Mouse (Mus musculus) CH12.LX (cell line): Measurements from ENCODE around the gene Aoc3. TPM values are rescaled to one million over a fixed set of nuclear protein-coding genes. Genes with fewer than 3 reads are reported as not detected.

Experiments used
- DNase-seq: peaks from one replicate; pipeline ENCODE4 v3.0.0-alpha.2; 2013; ENCODE audit errors: extremely low read depth
- H3K27ac ChIP-seq: 2 replicates; pipeline ENCODE4 v1.5.1; 2012; ENCODE audit warnings: low read depth, mild to moderate bottlenecking, control low read depth, moderate library complexity; ENCODE audit not compliant: insufficient read depth
- H3K27me3 ChIP-seq: replicated peaks from 2 replicates; pipeline ENCODE3; 2012; ENCODE audit warnings: inconsistent platforms
- H3K36me3 ChIP-seq, 2 experiments: replicated peaks in 1 of 2; 2 replicates each; pipeline versions ENCODE3 to v1.6.1; 2012; ENCODE audit warnings: inconsistent platforms in 1 of 2, low read length in 1 of 2, mild to moderate bottlenecking in 1 of 2, mixed read lengths in 1 of 2, moderate library complexity in 1 of 2; ENCODE audit not compliant: control insufficient read depth in 1 of 2, insufficient read depth in 1 of 2
- H3K4me1 ChIP-seq, 2 experiments: 2 replicates each; pipeline ENCODE4 v1.6.1; 2012; ENCODE audit warnings: inconsistent platforms in 1 of 2, moderate library complexity in 1 of 2; ENCODE audit not compliant: insufficient read depth in 2 of 2, control insufficient read depth in 1 of 2
- H3K4me2 ChIP-seq: 2 replicates; pipeline ENCODE4 v1.6.1; 2012; ENCODE audit warnings: low read depth, mild to moderate bottlenecking, control low read depth; ENCODE audit not compliant: poor library complexity, insufficient read depth, severe bottlenecking
- H3K4me3 ChIP-seq, 3 experiments: fragments of 150-350 bp in 1 of 3; sonication (generic) in 1 of 3; replicated peaks in 1 of 3; 2 replicates each; pipeline versions ENCODE3 to v1.5.1; 2011 to 2012; ENCODE audit warnings: low read depth in 2 of 3, low read length in 2 of 3, mild to moderate bottlenecking in 2 of 3, moderate library complexity in 2 of 3, control low read depth in 1 of 3, improper control_type of control experiment in 1 of 3, inconsistent platforms in 1 of 3, mixed read lengths in 1 of 3; ENCODE audit not compliant: poor library complexity in 1 of 3
- H3K79me2 ChIP-seq: replicated peaks from 2 replicates; pipeline ENCODE4 v1.6.1; 2012; ENCODE audit warnings: mild to moderate bottlenecking, moderate library complexity; ENCODE audit not compliant: control insufficient read depth, poor library complexity, insufficient read depth, severe bottlenecking; ENCODE audit errors: extremely low read depth
- H3K9ac ChIP-seq: 2 replicates; pipeline ENCODE4 v1.6.1; 2012; ENCODE audit warnings: low read depth, mild to moderate bottlenecking, control low read depth, moderate library complexity; ENCODE audit not compliant: insufficient read depth
- H3K9me3 ChIP-seq: replicated peaks from 2 replicates; pipeline ENCODE3; 2012; ENCODE audit warnings: low read length, inconsistent platforms, mixed read lengths
- CTCF ChIP-seq, 2 experiments: IDR thresholded peaks in 1 of 2; conservative IDR thresholded peaks in 1 of 2; 2 replicates each; pipeline ENCODE4 v1.5.1; 2011 to 2012; ENCODE audit warnings: low read depth in 2 of 2, low read length in 2 of 2, improper control_type of control experiment in 1 of 2, inconsistent platforms in 1 of 2, mild to moderate bottlenecking in 1 of 2, moderate library complexity in 1 of 2
- ELF1 ChIP-seq: IDR thresholded peaks from 2 replicates; pipeline ENCODE4 v1.6.1; 2014; ENCODE audit warnings: low read depth, mild to moderate bottlenecking, inconsistent platforms, low read length, improper control_type of control experiment
- HCFC1 ChIP-seq: IDR thresholded peaks from 2 replicates; pipeline ENCODE4 v1.6.1; 2012; ENCODE audit warnings: low read depth, mild to moderate bottlenecking, inconsistent platforms, low read length, improper control_type of control experiment
- JUN ChIP-seq: IDR thresholded peaks from 2 replicates; pipeline ENCODE4 v1.6.1; 2011; ENCODE audit warnings: low read depth, mild to moderate bottlenecking, low read length, improper control_type of control experiment, moderate library complexity; ENCODE audit not compliant: insufficient read depth
- MAFK ChIP-seq: IDR thresholded peaks from 2 replicates; pipeline ENCODE4 v1.6.1; 2011; ENCODE audit warnings: low read length, improper control_type of control experiment; ENCODE audit not compliant: insufficient replicate concordance
- MXI1 ChIP-seq: IDR thresholded peaks from 2 replicates; pipeline ENCODE4 v1.6.1; 2011; ENCODE audit warnings: mild to moderate bottlenecking, low read depth, low read length, improper control_type of control experiment
- MYC ChIP-seq: IDR thresholded peaks from 2 replicates; pipeline ENCODE4 v1.6.1; 2011; ENCODE audit warnings: low read depth, mild to moderate bottlenecking, improper control_type of control experiment, low read length
- POLR2AphosphoS2 ChIP-seq: IDR thresholded peaks from 2 replicates; pipeline ENCODE4 v1.6.1; 2011; ENCODE audit warnings: low read depth, low read length, improper control_type of control experiment
- SMC3 ChIP-seq: IDR thresholded peaks from 2 replicates; pipeline ENCODE4 v1.6.1; 2011; ENCODE audit warnings: low read depth, low read length, improper control_type of control experiment
- dilution Hi-C: fragments of 300-500 bp; cut with MboI; formaldehyde crosslinking; loops from 2 replicates; pipeline ENCODE4 v1.14.3; 2020; ENCODE audit warnings: low sequenced_read_pairs; ENCODE audit not compliant: extremely low pct_unique_long_range_greater_than_20kb, extremely low pct_ligation_motif_present
- in situ Hi-C: fragments of 300-500 bp; cut with MboI; formaldehyde crosslinking; loops from 3 replicates; pipeline ENCODE4 v1.14.3; 2019; ENCODE audit warnings: low sequenced_read_pairs, low pct_ligation_motif_present, low pct_unique_long_range_greater_than_20kb, mixed read lengths
- polyA plus RNA-seq: library from polyadenylated mRNA; unstranded; fragments of >175 nt; gene quantifications from 2 replicates; pipeline ENCODE4 v1.2.1, GENCODE M21; 2012; ENCODE audit warnings: low read depth; ENCODE audit not compliant: insufficient read length
- total RNA-seq, 2 experiments: library from RNA; depleted of rRNA; stranded (reverse); fragments of 300-350 nt in 1 of 2; fragments of >200 nt in 1 of 2; gene quantifications; 2 replicates each; pipeline ENCODE4 v1.2.3; 2012 to 2014

Aoc3 gene
- total and polyA plus RNA-seq, 3 experiments: 0.25 to 0.99 (median 0.28) TPM

- dilution Hi-C loops: no loop called here
- H3K9me3 ChIP-seq: no peaks in the 10 kb centered on the region
- TF ChIP-seq MXI1: no peak
- TF ChIP-seq SMC3: peak; percentile 41
- peak in 1 of 2 experiments; percentile 50; a peak in 2 of 4 replicates for TF ChIP-seq CTCF (conservative IDR thresholded peaks at IDR 0.05 in 1 of 2, IDR thresholded peaks at IDR 0.05 in 1 of 2; ENCODE audit: low read depth in 2 of 2, low read length in 2 of 2)
Measured at GRCm38 (mm10) chr11:101335685-101336084, 5.3 kb downstream of the Aoc3 start.

GRCm38 (mm10) chr11:101338123-101338760 lies 7.8 kb downstream of the Aoc3 start:
- H3K27me3 ChIP-seq: no peaks in the 10 kb centered on the region
- dilution Hi-C loops (no loop called here), in situ Hi-C loops (loop anchor here (10.0 kb wide), 1 partner anchor 57 kb away; no protein-coding TSS in a partner anchor)
- H3K4me3 ChIP-seq: no peak overlapping the region
- DNase-seq: peak; percentile 41
- H3K79me2 ChIP-seq: no peaks in the 10 kb centered on the region
- 0 out of 2 replicates have a peak overlapping the region, but pooled peaks have one; percentile 14 for H3K4me2 ChIP-seq
- no peaks in the 10 kb centered on the region for H3K9me3 ChIP-seq
- H3K4me1 ChIP-seq: peaks cover 3 to 18% of the 10 kb centered on the region in 2 experiments; a peak in 2 of 4 replicates
- TF ChIP-seq MYC (no peak), MAFK (no peak), POLR2AphosphoS2 (no peak), ELF1 (no peak), HCFC1 (no peak)
- no peak overlapping the region for H3K9ac ChIP-seq
- H3K36me3 ChIP-seq: peaks cover 0 to 17% of the 10 kb centered on the region in 2 experiments
- H3K27ac ChIP-seq: no peak overlapping the region

More at GRCm38 (mm10) chr11:101335685-101336084, 5.3 kb downstream of the Aoc3 start:
- Histone ChIP-seq H3K79me2 (no peaks in the 10 kb centered on the region), H3K36me3 (peaks cover 0 to 37% of the 10 kb centered on the region in 2 experiments), H3K4me3 (no peak overlapping the region), H3K9ac (no peak overlapping the region), H3K27ac (no peak overlapping the region), H3K4me2 (no peak overlapping the region), H3K4me1 (peaks cover 3 to 18% of the 10 kb centered on the region in 2 experiments; a peak in 2 of 4 replicates), H3K27me3 (no peaks in the 10 kb centered on the region)
- DNase-seq: no peak
- in situ Hi-C loops: loop anchor here (10.0 kb wide), 1 partner anchor 59 kb away; no protein-coding TSS in a partner anchor

GRCm38 (mm10) chr11:101347083-101347775 lies 16.8 kb downstream of the Aoc3 start:
- dilution Hi-C loops (no loop called here), in situ Hi-C loops (no loop called here)
- peaks cover 7 to 8% of the 10 kb centered on the region in 2 experiments for H3K4me1 ChIP-seq
- H3K27ac ChIP-seq: no peak overlapping the region
- DNase-seq: no peak
- peaks cover 6% of the 10 kb centered on the region for H3K27me3 ChIP-seq
- no peak overlapping the region for H3K4me3 ChIP-seq
- no peaks in the 10 kb centered on the region for H3K79me2 ChIP-seq
- H3K9me3 ChIP-seq: peaks cover 10% of the 10 kb centered on the region
- TF ChIP-seq CTCF (conservative IDR thresholded peaks at IDR 0.05 in 1 of 2, IDR thresholded peaks at IDR 0.05 in 1 of 2; ENCODE audit: low read depth in 2 of 2, low read length in 2 of 2) (peak in 1 of 2 experiments; percentile 27; a peak in 2 of 4 replicates), JUN (no peak)
- H3K9ac ChIP-seq: no peak overlapping the region
- H3K36me3 ChIP-seq: no peaks in the 10 kb centered on the region
- no peak overlapping the region for H3K4me2 ChIP-seq
